In genomic region chr11:49761130-49761529, GRCm38 (mm10) we compare ENCODE assay signal across 17 mouse cellular contexts. TPM values are rescaled to one million over a fixed set of nuclear protein-coding genes. Genes with fewer than 3 reads are reported as not detected.
"Had no signal": no experiment of that assay in that cellular context is flagged by ENCODE, and none has a peak within 500 bp of the region (broad histone marks: within the 10 kb centered on the region; RNA-seq: fewer than 3 reads in every experiment).

No protein-coding gene starts in this region.

- ATAC-seq: liver, embryonic 12.5 days; midbrain, embryonic 15.5 days had no signal

- DNase-seq: kidney, adult 18-20 months; kidney, postnatal 10 days; kidney, postnatal 4 days; lung, embryonic 14.5 days; lung, postnatal 10 days; lung, postnatal 4 days; right cerebral cortex, postnatal 4 days; thymus, adult 2 months; thymus, postnatal 25 days had no signal

- H3K4me3 ChIP-seq: layer of hippocampus, adult 2 months; liver, embryonic 12.5 days; megakaryocyte, embryonic 14.5 days; midbrain, embryonic 15.5 days; neural tube, embryonic 12.5 days; stomach, embryonic 15.5 days had no signal

- H3K9ac ChIP-seq: liver, embryonic 12.5 days; lung, embryonic 14.5 days; midbrain, embryonic 15.5 days; neural tube, embryonic 12.5 days; stomach, embryonic 15.5 days had no signal

- H3K4me2 ChIP-seq: liver, embryonic 12.5 days; lung, embryonic 14.5 days; midbrain, embryonic 11.5 days; midbrain, embryonic 15.5 days; neural tube, embryonic 12.5 days; stomach, embryonic 15.5 days had no signal

- H3K27ac ChIP-seq: layer of hippocampus, adult 2 months; liver, embryonic 12.5 days; midbrain, embryonic 15.5 days; neural tube, embryonic 12.5 days; stomach, embryonic 15.5 days had no signal

- H3K36me3 ChIP-seq: liver, embryonic 12.5 days; midbrain, embryonic 15.5 days; neural tube, embryonic 12.5 days; stomach, embryonic 15.5 days had no signal

- H3K4me1 ChIP-seq: midbrain, embryonic 15.5 days had no signal

- H3K9me3 ChIP-seq: liver, embryonic 12.5 days; midbrain, embryonic 15.5 days; neural tube, embryonic 12.5 days; stomach, embryonic 15.5 days had no signal

- H3K27me3 ChIP-seq: midbrain, embryonic 15.5 days; neural tube, embryonic 12.5 days; stomach, embryonic 15.5 days had no signal

RNA-seq across cellular contexts. Expression of gene Gfpt2, which starts 32.8 kb away (rescaled TPM):
- total RNA-seq: neutrophil, adult 5-6 weeks had no signal
